Mouse (Mus musculus): ENCODE measurements around the gene Nudt9.

Nudt9 gene

DNA sequence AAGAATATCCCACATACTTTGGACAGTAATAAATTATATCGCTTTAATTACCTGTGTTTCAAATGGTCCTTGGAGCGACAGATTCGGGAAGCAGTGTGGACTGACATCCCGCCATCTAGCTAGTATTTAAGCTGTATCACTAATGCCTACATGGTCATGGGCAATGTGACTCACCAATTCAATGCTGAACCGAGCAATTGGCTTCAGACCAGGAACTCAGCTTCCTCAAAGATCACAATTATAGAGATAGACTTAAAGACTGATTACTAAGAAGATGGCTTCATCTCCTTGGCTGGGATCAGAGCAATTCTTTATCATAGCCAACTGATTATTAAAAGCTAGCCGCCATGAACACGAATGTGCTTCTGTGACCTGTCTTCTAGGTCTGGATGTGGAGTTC, 31.4 kb downstream of the Nudt9 start, which contains the start of gene Gm17660:
Gene Gm17660, minus strand, starts transcription at position 101 of the 400 bp plus-strand sequence.
- no peak for DNase-seq (ENCODE audit: low spot score)

DNA sequence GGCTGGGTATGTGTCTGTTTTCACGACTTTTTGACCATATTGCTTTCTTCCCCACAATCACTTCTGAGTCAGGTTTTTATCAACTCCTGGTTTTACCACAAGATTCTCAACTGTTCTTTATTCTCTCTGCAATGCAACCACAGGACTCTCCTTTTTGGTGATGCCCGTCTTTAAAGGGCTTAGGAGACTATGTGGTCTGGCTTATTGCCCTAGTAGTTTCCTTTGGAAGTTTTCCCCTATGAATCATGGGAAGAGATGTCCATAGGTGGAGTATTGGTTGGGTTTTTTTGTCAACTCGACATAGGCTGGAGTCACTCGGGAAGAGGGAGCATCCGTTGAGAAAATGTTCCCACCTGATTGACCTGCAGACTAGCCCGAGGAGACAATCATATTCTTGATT, 34.6 kb downstream of the Nudt9 start:
- DNase-seq (ENCODE audit: low spot score): no peak

DNA sequence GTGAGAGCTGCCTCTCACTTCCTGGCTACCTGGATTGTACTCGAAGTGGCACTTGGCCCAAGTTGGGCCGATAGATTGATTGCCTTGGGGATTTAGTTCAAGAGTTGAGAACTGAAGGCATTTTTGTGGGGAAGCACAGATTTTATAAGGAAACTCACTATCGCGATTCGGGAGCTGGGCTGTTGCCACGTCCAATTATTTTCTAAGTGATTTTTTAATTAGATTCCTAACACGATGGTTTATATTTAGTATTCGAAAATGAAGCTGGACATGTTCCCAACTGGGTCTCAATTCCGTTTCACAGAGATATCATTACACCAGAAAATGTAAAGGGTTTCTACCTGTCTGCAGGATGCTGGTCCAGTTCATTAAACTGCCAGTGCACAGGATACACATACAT, 39.3 kb downstream of the Nudt9 start:
- no peak for DNase-seq (ENCODE audit: low spot score)

DNA sequence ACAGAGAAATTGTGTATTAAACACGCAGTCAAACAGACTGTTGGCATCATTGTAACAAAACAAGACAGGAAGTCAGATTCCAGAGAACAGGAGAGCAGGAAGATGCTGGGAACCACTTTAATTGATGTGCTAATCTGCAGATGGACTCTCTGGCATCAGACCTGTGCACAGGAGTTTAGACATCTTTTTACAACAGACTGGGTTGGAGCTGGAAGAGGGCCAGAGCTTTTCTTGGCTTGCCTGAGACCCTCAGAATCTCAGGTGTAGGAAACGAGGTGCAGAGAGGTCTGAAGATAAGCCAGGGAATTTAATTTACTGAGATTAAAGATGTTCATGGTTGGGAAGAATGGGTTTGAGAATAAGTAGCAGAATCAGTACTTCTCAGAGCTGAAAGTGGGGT, 43.6 kb downstream of the Nudt9 start:
- DNase-seq (ENCODE audit: low spot score): no peak

DNA sequence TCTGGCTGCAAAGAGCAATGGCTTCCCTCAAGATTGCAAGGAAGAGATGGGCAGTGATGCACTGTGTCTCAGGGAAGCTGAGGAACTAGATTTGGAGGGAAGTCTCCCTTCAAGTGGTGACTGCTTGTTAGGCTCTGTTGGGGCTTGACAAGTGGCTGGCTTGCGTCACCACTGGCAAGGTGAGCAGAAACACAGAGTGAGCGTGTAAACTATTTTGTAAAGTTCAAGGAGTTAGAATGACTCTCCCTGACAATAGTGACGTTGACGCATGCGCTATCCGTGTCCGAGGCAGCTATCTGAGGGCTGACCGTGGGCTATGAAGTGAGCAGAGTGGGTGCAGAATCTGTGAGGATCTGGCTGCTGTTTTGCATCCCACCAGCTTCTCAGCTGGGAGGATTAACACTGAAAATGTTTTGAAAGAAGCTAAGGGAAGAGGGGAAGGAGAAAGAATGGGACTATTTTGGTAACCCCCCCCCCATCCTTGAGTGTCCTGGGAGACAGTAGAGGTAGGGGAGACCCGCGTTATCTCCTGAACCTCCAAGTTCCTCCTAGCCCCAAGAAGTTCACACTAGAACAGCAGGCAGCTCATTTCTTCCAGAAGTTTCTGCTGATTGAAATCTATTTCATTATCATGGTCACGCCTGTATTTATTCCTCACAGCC, 49.4 kb downstream of the Nudt9 start:
- no peak for DNase-seq (ENCODE audit: low spot score)

DNA sequence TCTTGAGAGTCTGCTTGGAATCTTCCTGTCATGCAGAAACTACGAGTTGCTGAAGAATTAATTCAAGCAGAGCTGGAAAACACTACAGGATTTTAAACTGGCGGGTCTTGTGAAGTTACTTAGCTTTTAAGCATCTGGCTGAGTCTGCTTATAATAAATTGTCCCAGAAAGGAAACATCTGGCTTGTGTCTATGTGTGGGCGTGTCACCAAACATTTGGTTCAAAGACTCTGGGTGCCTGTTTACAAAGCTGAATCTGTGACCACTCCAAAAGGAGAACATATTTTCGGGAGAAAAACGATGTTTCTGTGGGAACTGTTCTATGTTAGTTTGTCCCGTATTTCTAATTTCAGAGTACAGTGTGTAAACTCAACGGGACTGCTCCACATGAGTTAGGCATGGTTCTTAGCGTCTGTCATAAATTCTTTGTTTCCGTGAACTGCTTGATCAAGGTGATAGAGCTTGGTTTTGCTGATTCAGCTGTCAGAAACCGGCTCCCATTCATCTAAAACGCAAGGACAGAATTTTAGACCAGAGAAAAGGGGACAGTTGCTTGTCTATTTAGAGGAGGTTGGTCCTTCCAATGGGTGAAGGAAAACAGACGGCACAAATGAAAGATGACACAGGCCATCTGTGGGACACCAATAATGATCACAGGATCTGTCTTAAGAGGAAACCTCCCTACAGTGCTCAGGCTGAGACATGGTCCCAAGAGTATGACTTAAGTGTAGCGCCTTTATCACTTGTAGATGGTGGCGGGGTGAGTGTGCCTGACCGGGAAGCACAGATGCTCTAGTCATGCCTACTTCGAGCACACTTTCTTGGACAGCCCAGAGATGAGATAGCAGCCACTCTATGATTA, 50.2 kb downstream of the Nudt9 start:
- peak; percentile 51 for DNase-seq (ENCODE audit: low spot score)

DNA sequence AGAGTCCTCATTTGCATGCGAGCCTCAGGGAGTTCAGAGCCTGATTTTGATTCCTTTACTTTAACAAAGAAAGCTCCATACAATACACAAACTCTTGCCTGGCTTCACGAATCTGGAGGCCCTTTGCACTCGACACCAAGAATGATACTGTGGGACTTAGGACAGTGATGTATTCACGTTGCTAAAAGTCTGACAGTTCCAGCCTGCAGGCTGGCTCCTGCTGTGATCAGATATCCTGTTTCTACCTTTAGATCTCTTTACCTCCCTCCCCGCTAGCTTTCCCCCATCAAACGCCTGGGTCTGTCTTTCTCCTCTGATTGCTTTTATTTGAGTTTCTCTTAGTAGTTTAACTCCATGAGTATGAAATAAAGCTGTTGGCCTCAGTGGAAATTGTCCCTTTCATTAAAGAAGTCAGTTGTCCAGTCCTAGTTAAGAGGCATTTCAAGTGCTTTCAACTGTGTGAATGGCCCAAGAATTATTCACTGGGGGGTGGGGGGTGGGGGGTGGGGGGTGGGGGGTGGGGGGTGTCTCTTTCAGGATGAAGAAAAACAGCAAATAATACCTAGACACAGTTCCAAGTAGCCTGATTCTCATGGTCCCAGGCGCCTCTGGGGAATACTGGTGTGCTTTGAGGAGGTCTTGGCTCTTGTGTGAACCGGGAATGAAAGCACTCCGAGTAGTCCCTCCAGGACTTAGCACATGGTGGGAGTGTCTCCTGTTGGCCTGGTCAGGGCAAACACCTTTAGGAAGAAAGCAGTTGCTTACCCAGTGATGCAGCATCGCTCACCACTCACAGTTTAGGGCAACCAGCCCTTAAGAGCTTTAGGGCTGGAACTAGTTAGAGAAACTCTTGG, 55.8 kb downstream of the Nudt9 start:
- no peak for DNase-seq (ENCODE audit: low spot score)

DNA sequence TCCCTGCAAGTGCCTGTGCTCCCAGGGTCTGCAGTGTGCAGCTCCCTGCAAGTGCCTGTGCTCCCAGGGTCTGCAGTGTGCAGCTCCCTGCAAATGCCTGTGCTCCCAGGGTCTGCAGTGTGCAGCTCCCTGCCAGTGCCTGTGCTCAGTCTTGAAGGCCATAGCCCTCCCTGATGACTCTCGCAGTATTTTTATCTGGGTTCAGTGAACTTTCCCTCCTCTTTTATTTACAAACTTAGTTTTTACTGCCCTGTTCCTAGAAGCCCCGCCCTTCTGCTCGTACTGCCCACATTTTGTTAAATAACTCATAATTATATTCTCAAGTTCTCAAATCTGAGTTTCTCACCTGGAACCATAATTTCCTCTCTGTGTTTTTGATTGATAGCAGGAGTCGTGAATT, 57.1 kb downstream of the Nudt9 start:
- DNase-seq (ENCODE audit: low spot score): no peak

DNA sequence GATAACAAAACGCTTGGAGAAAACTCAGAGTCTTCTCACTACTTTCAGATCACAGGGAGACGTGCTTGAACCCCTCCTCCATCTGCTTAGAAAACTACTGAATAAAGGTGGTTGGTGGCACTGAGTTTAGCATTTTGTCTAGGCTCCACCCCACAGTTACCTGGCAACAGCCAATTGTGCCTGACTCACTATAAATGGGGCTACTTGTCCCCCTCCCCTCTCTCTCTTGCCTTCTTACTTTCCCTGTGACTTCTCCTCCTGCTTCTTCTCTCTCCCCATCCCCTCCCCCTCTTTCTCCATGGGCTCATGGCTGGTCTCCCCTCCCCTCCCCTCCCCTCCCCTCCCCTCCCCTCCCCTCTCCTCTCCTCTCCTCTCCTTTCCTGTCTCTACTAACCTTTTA, 58.0 kb downstream of the Nudt9 start:
- no peak for DNase-seq (ENCODE audit: low spot score)

DNA sequence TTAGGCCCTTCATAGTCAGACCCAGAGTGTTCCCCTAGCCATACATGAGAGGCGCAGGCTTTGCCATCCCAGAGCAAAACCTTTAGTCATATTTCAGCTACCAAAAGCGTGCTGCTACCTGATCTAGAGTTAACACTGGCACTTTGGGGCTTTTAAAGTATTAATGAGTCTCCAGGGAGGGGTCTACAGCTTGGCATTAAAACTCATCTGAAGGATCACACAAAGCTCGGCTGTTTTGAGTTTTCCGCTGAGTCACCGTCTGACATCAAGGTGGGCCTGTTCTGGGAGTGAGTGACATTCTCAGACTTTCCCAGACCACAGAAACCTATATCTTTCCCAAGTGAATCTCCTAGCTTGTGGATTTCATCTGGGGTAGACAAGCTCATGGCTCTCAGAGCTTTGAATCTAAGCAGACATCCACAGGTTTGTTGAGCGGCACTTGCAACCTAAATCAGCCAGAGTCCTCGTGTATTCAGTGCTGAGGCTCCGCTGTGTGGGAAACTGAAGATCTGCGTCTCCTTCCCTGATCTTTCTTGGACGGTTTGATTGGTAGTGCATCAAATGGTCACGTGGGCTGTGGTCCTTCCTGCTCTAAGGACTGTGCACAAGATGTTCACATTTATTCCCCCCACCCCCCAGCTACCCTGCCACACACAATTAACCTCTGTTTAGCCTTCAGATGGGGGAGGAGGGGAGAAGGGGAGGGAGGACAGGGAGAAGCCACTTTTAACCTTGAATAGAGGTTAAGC, 62.2 kb downstream of the Nudt9 start:
- DNase-seq (ENCODE audit: low spot score): no peak

DNA sequence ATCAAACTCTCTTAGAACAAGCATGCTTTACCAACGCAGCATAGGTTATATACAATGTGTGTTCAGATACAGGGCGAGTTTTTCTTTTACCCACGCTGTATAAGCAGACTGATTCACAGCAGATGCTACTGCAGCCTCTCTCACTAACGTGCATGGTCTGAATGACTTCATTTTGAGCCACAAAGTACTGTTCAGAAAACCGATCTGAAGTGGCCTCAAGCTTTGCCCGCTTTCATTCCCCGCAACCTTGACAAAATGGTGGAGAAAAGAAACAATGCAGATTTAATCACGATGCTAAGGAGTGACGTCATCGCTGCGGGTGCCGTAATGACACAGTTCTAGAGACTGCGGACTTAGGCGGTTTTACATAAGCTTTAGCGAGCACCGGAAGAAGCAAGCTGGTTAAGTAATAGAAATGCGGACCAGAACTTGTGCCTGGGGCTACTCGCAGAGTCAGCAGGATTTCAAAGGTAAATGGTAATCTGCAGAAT, 62.8 kb downstream of the Nudt9 start:
- no peak for DNase-seq (ENCODE audit: low spot score)

DNA sequence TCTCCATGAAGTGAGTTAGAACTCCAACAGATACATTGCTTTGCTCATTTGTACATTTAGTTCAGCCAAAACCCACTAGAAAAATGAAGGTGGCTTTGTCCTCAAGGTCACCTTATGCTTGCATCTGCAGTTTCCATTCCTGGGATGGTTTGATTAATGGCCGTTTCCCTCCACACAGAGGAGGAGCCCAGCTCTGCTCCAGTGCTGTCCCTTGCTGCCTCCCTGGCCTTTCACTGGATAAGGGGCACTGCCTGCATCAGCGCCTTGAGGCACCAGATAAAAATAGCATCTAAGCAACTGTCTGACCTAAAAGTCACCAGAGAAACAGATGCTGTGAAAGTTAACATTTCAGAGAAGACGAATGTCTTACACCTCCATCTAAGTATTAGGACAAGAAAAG, 63.4 kb downstream of the Nudt9 start:
- no peak for DNase-seq (ENCODE audit: low spot score)

DNA sequence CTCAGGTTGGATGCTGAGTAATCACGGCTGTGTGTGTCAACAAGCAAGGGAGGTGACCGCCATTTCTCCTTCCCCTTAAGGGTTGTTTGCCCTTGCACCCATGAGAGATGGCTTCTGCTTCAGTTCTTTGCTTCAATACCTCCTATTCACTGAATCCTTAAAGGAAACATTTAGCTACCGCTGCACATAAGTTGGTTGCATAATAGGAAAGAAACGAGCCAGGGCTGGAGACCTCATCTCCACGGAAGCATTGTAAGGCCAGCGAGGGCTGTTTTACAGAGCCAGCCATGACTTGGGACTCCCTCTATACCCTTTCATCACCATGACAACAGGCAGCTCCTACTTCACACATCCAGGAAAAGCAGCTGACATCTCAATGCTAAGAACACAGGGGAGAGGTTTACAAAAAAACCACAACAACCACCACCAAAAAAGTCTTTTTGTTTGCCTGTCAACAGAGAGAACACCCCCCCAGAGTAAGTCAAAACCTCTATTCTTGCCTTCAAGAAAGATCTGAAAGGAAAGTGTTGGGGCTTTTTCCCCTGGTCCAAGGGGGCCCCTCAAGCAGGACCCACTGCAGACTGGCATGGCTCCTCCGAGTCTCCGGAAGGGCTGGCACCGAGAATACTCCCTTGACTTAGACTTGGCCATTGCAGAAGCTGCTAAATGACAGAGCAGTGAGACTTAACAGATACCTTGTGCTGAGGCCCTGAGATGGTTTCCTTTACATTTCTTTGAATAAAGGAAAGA, 64.2 kb downstream of the Nudt9 start:
- no peak for DNase-seq (ENCODE audit: low spot score)

DNA sequence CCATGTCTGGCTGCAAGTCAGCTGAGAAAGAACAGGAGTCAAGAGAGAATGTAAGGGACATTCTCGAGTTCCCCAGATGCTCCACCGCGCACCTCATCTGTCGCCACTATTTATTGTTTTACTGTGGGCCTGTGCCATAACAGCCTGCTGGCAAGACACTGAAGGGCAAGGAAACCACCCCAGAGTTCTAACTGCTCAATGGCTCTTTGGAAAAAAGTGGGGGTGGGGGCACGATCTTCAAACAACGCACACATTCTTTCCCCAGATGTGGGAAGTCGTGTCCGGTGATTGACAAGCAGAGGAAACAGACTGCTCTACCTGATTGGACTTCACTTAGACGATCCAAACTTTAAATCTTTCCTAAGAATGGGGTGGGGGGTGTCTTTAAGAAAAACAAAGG, 65.9 kb downstream of the Nudt9 start:
- peak; percentile 18 for DNase-seq (ENCODE audit: low spot score)

DNA sequence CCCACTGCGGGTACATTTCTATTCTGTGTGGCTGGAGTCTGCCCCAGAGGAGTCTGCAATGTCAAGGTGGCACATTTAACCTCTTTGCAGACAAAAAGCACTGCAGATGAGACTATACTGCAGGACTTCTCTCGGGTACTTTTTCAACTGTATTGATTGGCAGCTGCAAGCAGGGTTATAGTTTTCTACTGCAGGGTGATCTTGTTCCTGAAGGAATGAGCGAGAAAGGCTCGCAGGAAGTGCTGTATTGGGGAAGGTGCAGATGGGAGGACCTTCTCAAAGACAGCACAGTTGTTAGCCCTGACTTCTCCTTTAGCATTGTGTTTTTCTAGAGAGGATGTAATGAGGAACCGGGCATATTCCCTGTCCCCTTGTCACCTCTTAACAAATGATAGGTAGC, 66.4 kb downstream of the Nudt9 start:
- no peak for DNase-seq (ENCODE audit: low spot score)

DNA sequence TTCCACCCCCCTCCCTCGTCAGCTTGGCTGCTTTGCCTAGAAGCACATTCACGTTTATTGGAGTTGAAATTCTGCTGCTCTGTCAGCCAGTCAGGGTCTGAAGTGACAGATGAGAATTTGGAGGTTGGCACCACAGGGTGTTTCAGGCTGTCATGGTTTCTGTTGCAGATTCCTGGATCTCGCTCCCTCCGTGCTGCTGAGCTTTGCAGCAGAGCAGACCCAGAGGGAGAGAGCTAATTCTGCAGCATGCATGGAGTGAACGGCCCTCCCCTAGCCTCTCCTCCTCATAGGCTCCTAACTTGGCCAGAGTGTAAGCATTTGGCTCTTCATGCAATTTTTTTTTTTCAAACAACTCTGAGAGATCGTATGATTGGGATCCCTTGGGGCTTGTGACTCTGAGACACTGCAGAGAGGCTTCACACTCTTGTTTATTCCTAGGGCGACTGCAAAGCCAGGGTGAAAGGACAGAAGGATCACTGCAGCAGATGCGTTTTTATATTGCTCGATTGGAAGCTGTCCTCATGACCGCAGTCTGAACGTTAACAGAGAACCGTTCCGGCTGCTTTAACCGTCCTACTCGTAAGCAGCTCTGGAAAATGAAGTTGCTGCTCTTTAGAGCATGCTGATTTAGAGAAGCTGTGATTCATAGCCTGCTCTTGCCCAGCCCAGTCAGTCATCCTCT, 67.5 kb downstream of the Nudt9 start, which contains the start of gene Sparcl1:
Gene Sparcl1, minus strand, starts transcription at position 243 of the 682 bp plus-strand sequence.
- DNase-seq (ENCODE audit: low spot score): peak; percentile 34

Measured in urinary bladder, postnatal 14 days (tissue).